Mouse (Mus musculus) layer of hippocampus, postnatal 36 days (tissue): ENCODE measurements around the gene Shank3. TPM values are rescaled to one million over a fixed set of nuclear protein-coding genes. Genes with fewer than 3 reads are reported as not detected.

Experiments used
- DNase-seq, 2 experiments: peaks; one replicate each; pipeline ENCODE4 v3.0.0; 2022
- total RNA-seq, 2 experiments: library from RNA; stranded (reverse); gene quantifications; 2 replicates each; pipeline ENCODE4 v1.2.3; 2021

Gene Shank3
- total RNA-seq, 2 experiments from 2014 or later, result 244 to 255 TPM

GRCm38 (mm10) chr15:89525464-89525863 is 26.0 kb downstream of the Shank3 start:
- DNase-seq, result no peak

GRCm38 (mm10) chr15:89525896-89526295 is 26.5 kb downstream of the Shank3 start:
- DNase-seq, result no peak

- DNase-seq, result no peak
Measured at GRCm38 (mm10) chr15:89526776-89527325, 27.4 kb downstream of the Shank3 start.

GRCm38 (mm10) chr15:89527466-89527865 is 28.0 kb downstream of the Shank3 start:
- DNase-seq, result no peak

GRCm38 (mm10) chr15:89528201-89528850 is 28.9 kb downstream of the Shank3 start:
- DNase-seq, result no peak

- DNase-seq, result no peak
Measured at GRCm38 (mm10) chr15:89528923-89529322, 29.5 kb downstream of the Shank3 start.

GRCm38 (mm10) chr15:89530336-89530735 is 30.9 kb downstream of the Shank3 start:
- DNase-seq, result peak in 1 of 2 experiments; percentile 69

- no peak for DNase-seq
Measured at GRCm38 (mm10) chr15:89531399-89531798, 32.0 kb downstream of the Shank3 start.

GRCm38 (mm10) chr15:89532026-89532923 is 32.9 kb downstream of the Shank3 start:
- DNase-seq, result peak; percentile 72 to 75

GRCm38 (mm10) chr15:89532924-89533842 is 33.8 kb downstream of the Shank3 start:
- DNase-seq, result no peak

- DNase-seq, result no peak
Measured at GRCm38 (mm10) chr15:89533843-89534207, 34.4 kb downstream of the Shank3 start.

GRCm38 (mm10) chr15:89544171-89544570 is 44.7 kb downstream of the Shank3 start:
- DNase-seq, result no peak

- no peak for DNase-seq
Measured at GRCm38 (mm10) chr15:89547321-89547720, 47.9 kb downstream of the Shank3 start.

GRCm38 (mm10) chr15:89547824-89548601 is 48.6 kb downstream of the Shank3 start:
- DNase-seq, result no peak

GRCm38 (mm10) chr15:89548837-89549236 is 49.4 kb downstream of the Shank3 start:
- DNase-seq, result peak; percentile 52 to 62

GRCm38 (mm10) chr15:89550506-89550905 is 51.1 kb downstream of the Shank3 start:
- DNase-seq, result no peak

GRCm38 (mm10) chr15:89551733-89552132 is 52.3 kb downstream of the Shank3 start:
- no peak for DNase-seq

GRCm38 (mm10) chr15:89555591-89555990 is 56.2 kb downstream of the Shank3 start:
- DNase-seq, result no peak

- DNase-seq, result no peak
Measured at GRCm38 (mm10) chr15:89556401-89557178, 57.2 kb downstream of the Shank3 start.

- no peak for DNase-seq
Measured at GRCm38 (mm10) chr15:89557179-89557995, 58.0 kb downstream of the Shank3 start.
